Mouse (Mus musculus) central nervous system, embryonic 18 days (tissue): Measurements from ENCODE around the gene Rsg1. TPM values are rescaled to one million over a fixed set of nuclear protein-coding genes. Genes with fewer than 3 reads are reported as not detected.

Experiments used
- polyA plus RNA-seq: library from polyadenylated mRNA; depleted of rRNA; stranded (reverse); fragments of >200 nt; gene quantifications from 2 replicates; pipeline ENCODE4 v1.2.3, GENCODE M21; 2012; rRNA removed

Gene Rsg1
- polyA plus RNA-seq, result 5.0 and 5.1 TPM in 2 replicates

GRCm38 (mm10) chr4:141213770-141214336 lies at the start of gene Rsg1:
Gene Rsg1 (plus strand): TSS chr4:141213956.

GRCm38 (mm10) chr4:141239388-141240125 lies 25.8 kb downstream of the Rsg1 start, which contains the start of gene Arhgef19:
Gene Arhgef19 (plus strand): TSS chr4:141239499.

Other genes with a start within 250 kb of the Rsg1 start
- gene Atp13a2, start 227.1 kb upstream of the Rsg1 start, polyA plus RNA-seq, result 236 and 259 TPM in 2 replicates
- gene Mfap2, start 203.5 kb upstream of the Rsg1 start, polyA plus RNA-seq, result 96.4 and 101 TPM in 2 replicates
- gene Crocc, start 153.4 kb upstream of the Rsg1 start, polyA plus RNA-seq, result 35.1 and 35.4 TPM in 2 replicates
- 55.3 and 58.8 TPM in 2 replicates for gene Necap2, start 135.6 kb upstream of the Rsg1 start, polyA plus RNA-seq
- 0.13 and 0.33 TPM in 2 replicates for gene Spata21, start 125.6 kb upstream of the Rsg1 start, polyA plus RNA-seq
- 28.0 and 28.2 TPM in 2 replicates for gene Szrd1, start 74.2 kb upstream of the Rsg1 start, polyA plus RNA-seq
- gene Fbxo42, start 66.0 kb upstream of the Rsg1 start, polyA plus RNA-seq, result 24.4 and 25.2 TPM in 2 replicates
- 0.80 and 1.3 TPM in 2 replicates for gene Arhgef19, start 25.5 kb downstream of the Rsg1 start, polyA plus RNA-seq
- gene Epha2, start 87.3 kb downstream of the Rsg1 start, polyA plus RNA-seq, result 2.2 and 2.3 TPM in 2 replicates
- 44.2 and 47.9 TPM in 2 replicates for gene Fam131c, start 154.3 kb downstream of the Rsg1 start, polyA plus RNA-seq
- gene Clcnka, start 184.8 kb downstream of the Rsg1 start, polyA plus RNA-seq, result 0.08 and 0.11 TPM in 2 replicates
- 0.03 and 0.19 TPM in 2 replicates for gene Clcnkb, start 202.1 kb downstream of the Rsg1 start, polyA plus RNA-seq
- gene Hspb7, start 206.8 kb downstream of the Rsg1 start, polyA plus RNA-seq, result 0.58 and 1.4 TPM in 2 replicates
- 4.1 TPM in 2 replicates for gene Srarp, start 222.1 kb downstream of the Rsg1 start, polyA plus RNA-seq
- gene Zbtb17, start 230.7 kb downstream of the Rsg1 start, polyA plus RNA-seq, result 51.1 and 51.6 TPM in 2 replicates